Mouse (Mus musculus): Measurements from ENCODE around the gene Gm9376. TPM values are rescaled to one million over a fixed set of nuclear protein-coding genes. Genes with fewer than 3 reads are reported as not detected.
A peak's percentile ranks its signal among the peaks of the same experiment; 100 is the strongest.

Gene Gm9376
- polyA plus RNA-seq, 1 experiment from 2014 or later = not detected

GRCm38 (mm10) chr14:118235361-118235972, 31.3 kb upstream of the Gm9376 start:
- H3K27ac ChIP-seq (ENCODE audit: low read depth, low read length) = peak overlapping the region; percentile 82
- peaks cover 9% of the 10 kb centered on the region for H3K27me3 ChIP-seq (replicated peaks; ENCODE audit: control insufficient read depth, insufficient read depth, low read length)
- H3K4me2 ChIP-seq (ENCODE audit: low read length) = peak overlapping the region; percentile 87
- no peaks in the 10 kb centered on the region for H3K9me3 ChIP-seq (replicated peaks; ENCODE audit: control insufficient read depth, low read length)
- H3K4me1 ChIP-seq (ENCODE audit: control insufficient read depth, insufficient read depth, low read length) = peaks cover 3% of the 10 kb centered on the region; the same call in 1 of the 2 replicates
- under 1% methylated on average over 62 of the region's 62 CpGs for WGBS
- H3K4me3 ChIP-seq (ENCODE audit: low read depth, low read length) = peak overlapping the region; percentile 68
- no peaks in the 10 kb centered on the region for H3K36me3 ChIP-seq (ENCODE audit: control insufficient read depth, insufficient read depth, low read length)
- ATAC-seq (no peak), DNase-seq (ENCODE audit: low spot score) (peak; percentile 46)
- H3K9ac ChIP-seq (ENCODE audit: low read length) = peak overlapping the region; percentile 89

DNA sequence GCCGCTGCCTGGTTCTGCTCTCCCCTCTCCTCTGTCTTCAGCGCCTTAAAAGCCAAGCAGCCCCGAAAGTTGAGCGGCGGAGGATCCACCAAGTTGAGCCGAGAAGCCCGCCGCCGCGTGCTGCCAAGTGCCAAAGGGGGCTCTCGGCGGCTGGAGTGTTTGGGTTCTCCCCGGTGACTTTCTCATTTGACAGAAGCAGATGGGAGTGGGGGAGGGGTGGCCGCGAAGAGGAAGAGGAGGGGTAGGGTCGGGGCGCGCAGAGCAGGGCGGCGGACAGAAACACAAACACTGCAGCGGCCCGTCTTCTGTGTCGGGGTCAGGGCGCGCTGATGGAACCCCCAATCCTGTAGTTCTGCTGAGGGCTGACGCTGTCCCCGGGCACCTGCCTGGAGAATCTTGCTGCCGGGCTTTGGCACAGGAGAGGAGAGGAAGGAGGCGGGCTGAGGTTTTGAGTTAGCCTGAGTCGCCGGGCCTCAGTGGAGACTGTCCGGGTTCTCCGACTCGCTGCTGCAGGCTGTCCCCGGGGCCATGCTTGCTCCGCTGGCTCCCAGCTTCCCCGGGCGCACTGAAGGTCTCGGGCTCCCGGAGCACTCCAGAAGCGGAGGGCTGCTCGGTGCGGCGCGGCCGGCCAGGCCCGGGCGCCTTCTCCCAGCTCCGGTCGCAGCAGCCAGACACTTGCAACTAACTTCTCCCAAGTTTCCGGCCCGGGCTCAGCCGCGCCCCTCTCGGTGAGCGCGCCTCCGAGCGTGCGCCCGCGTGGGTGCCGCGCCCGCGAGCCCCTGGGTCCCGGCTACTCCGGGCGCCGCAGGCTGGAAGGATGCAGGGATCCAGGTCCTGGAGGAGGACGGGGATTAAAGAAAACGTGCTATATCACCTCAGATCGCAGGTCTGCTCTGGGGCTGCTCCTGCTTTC, 30.5 kb upstream of the Gm9376 start:
- ATAC-seq = peak; percentile 46
- Histone ChIP-seq H3K9ac (ENCODE audit: low read length) (peak overlapping the region; percentile 89), H3K4me1 (ENCODE audit: control insufficient read depth, insufficient read depth, low read length) (peaks cover 3% of the 10 kb centered on the region; the same call in 1 of the 2 replicates), H3K36me3 (ENCODE audit: control insufficient read depth, insufficient read depth, low read length) (no peaks in the 10 kb centered on the region), H3K4me3 (ENCODE audit: low read depth, low read length) (peak overlapping the region; percentile 68), H3K4me2 (ENCODE audit: low read length) (peak overlapping the region; percentile 87), H3K27me3 (replicated peaks; ENCODE audit: control insufficient read depth, insufficient read depth, low read length) (peaks cover 9% of the 10 kb centered on the region), H3K9me3 (replicated peaks; ENCODE audit: control insufficient read depth, low read length) (no peaks in the 10 kb centered on the region), H3K27ac (ENCODE audit: low read depth, low read length) (peak overlapping the region; percentile 82)
- WGBS = under 1% methylated on average over 73 of the region's 73 CpGs
- DNase-seq (ENCODE audit: low spot score) = peak; percentile 69

DNA sequence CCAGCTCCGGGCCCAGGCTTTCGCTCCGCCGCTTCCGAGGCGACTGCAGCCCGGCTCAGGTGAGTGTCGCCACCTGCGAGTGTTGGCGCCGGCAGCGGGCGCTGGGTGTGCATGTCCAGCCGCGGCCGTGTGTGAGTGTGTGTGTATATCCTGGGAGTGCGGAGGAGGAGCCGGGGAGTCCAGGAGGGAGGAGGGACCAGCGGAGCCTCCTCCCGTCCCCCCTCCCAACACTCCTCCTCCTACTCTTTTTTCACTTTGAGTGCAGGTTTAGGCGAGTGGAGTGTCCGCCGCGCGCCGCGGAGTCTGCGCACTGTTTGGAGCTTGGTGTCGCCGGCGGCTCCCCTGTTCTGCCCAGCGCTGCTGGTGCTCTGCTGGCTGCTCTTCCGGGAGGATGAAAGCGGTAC, 29.9 kb upstream of the Gm9376 start, which contains the start of gene Sox21:
TSS of gene Sox21 (minus strand) at position 145 of the 404 bp plus-strand sequence.
- H3K9me3 ChIP-seq (replicated peaks; ENCODE audit: control insufficient read depth, low read length) = no peaks in the 10 kb centered on the region
- peak within 1 kb of the TSS; percentile 82 for H3K27ac ChIP-seq (ENCODE audit: low read depth, low read length)
- peaks cover 3% of the 10 kb centered on the region; the same call in 1 of the 2 replicates for H3K4me1 ChIP-seq (ENCODE audit: control insufficient read depth, insufficient read depth, low read length)
- no peaks in the 10 kb centered on the region for H3K36me3 ChIP-seq (ENCODE audit: control insufficient read depth, insufficient read depth, low read length)
- H3K9ac ChIP-seq (ENCODE audit: low read length) = peak within 1 kb of the TSS; percentile 89
- under 1% methylated on average over 33 of the region's 34 CpGs for WGBS
- H3K27me3 ChIP-seq (replicated peaks; ENCODE audit: control insufficient read depth, insufficient read depth, low read length) = peaks cover 9% of the 10 kb centered on the region
- peak; percentile 88 for DNase-seq (ENCODE audit: low spot score)
- H3K4me3 ChIP-seq (ENCODE audit: low read depth, low read length) = peak within 1 kb of the TSS; percentile 68
- H3K4me2 ChIP-seq (ENCODE audit: low read length) = peak within 1 kb of the TSS; percentile 87
- ATAC-seq = peak; percentile 81

DNA sequence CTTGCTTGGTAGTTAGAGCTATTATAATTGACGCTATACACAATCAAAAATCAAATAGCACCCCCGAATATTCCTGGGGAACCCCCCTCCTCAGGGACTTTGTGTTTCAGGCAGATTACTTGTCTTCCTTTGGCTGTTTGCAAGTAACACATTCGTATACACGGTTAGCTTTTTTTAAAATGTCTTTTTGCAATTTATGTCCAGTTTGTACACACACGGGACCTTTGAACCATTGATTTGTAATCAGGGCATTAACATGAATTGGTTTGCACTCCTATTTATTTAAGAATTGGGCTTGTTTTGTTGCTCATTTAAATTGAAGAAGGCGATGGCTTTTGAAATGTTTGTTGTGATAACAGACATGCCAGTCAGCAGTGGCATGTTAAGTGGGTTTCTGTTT, 29.0 kb upstream of the Gm9376 start:
- Histone ChIP-seq H3K4me3 (ENCODE audit: low read depth, low read length) (peak overlapping the region; percentile 68), H3K36me3 (ENCODE audit: control insufficient read depth, insufficient read depth, low read length) (no peaks in the 10 kb centered on the region), H3K27me3 (replicated peaks; ENCODE audit: control insufficient read depth, insufficient read depth, low read length) (peaks cover 9% of the 10 kb centered on the region), H3K27ac (ENCODE audit: low read depth, low read length) (no peak overlapping the region), H3K9ac (ENCODE audit: low read length) (no peak overlapping the region), H3K4me1 (ENCODE audit: control insufficient read depth, insufficient read depth, low read length) (peaks cover 3% of the 10 kb centered on the region; the same call in 1 of the 2 replicates), H3K4me2 (ENCODE audit: low read length) (peak overlapping the region; percentile 87), H3K9me3 (replicated peaks; ENCODE audit: control insufficient read depth, low read length) (no peaks in the 10 kb centered on the region; the same call in 1 of the 2 replicates)
- peak; percentile 27 for DNase-seq (ENCODE audit: low spot score)
- 8% methylated on average over 6 of the region's 6 CpGs for WGBS
- ATAC-seq = no peak

- Histone ChIP-seq H3K4me2 (ENCODE audit: low read length) (no peak overlapping the region), H3K4me1 (ENCODE audit: control insufficient read depth, insufficient read depth, low read length) (peaks cover 3% of the 10 kb centered on the region; the same call in 1 of the 2 replicates), H3K27ac (ENCODE audit: low read depth, low read length) (no peak overlapping the region), H3K36me3 (ENCODE audit: control insufficient read depth, insufficient read depth, low read length) (no peaks in the 10 kb centered on the region), H3K4me3 (ENCODE audit: low read depth, low read length) (no peak overlapping the region), H3K27me3 (replicated peaks; ENCODE audit: control insufficient read depth, insufficient read depth, low read length) (peaks cover 9% of the 10 kb centered on the region), H3K9me3 (replicated peaks; ENCODE audit: control insufficient read depth, low read length) (peaks cover 9% of the 10 kb centered on the region), H3K9ac (ENCODE audit: low read length) (no peak overlapping the region)
- DNase-seq (ENCODE audit: low spot score) (peak; percentile 16), ATAC-seq (no peak)
- WGBS = 19% methylated on average over 8 of the region's 8 CpGs
These were observed 27.4 kb upstream of the Gm9376 start for GRCm38 (mm10) chr14:118239351-118239750.

GRCm38 (mm10) chr14:118241416-118241815, 25.3 kb upstream of the Gm9376 start:
- DNase-seq (ENCODE audit: low spot score) (no peak), ATAC-seq (no peak)
- 90% methylated on average over 2 of the region's 2 CpGs for WGBS
- Histone ChIP-seq H3K4me3 (ENCODE audit: low read depth, low read length) (no peak overlapping the region), H3K36me3 (ENCODE audit: control insufficient read depth, insufficient read depth, low read length) (no peaks in the 10 kb centered on the region), H3K27ac (ENCODE audit: low read depth, low read length) (no peak overlapping the region), H3K27me3 (replicated peaks; ENCODE audit: control insufficient read depth, insufficient read depth, low read length) (peaks cover 9% of the 10 kb centered on the region), H3K4me2 (ENCODE audit: low read length) (no peak overlapping the region), H3K4me1 (ENCODE audit: control insufficient read depth, insufficient read depth, low read length) (peaks cover 3% of the 10 kb centered on the region; the same call in 1 of the 2 replicates), H3K9me3 (replicated peaks; ENCODE audit: control insufficient read depth, low read length) (peaks cover 9% of the 10 kb centered on the region), H3K9ac (ENCODE audit: low read length) (no peak overlapping the region)

- no peak overlapping the region for H3K9ac ChIP-seq (ENCODE audit: low read length)
- no peak overlapping the region for H3K4me2 ChIP-seq (ENCODE audit: low read length)
- WGBS = 88% methylated on average over 6 of the region's 6 CpGs
- H3K4me3 ChIP-seq (ENCODE audit: low read depth, low read length) = no peak overlapping the region
- H3K27ac ChIP-seq (ENCODE audit: low read depth, low read length) = no peak overlapping the region
- no peaks in the 10 kb centered on the region for H3K9me3 ChIP-seq (replicated peaks; ENCODE audit: control insufficient read depth, low read length)
- no peaks in the 10 kb centered on the region for H3K27me3 ChIP-seq (replicated peaks; ENCODE audit: control insufficient read depth, insufficient read depth, low read length)
- no peaks in the 10 kb centered on the region for H3K4me1 ChIP-seq (ENCODE audit: control insufficient read depth, insufficient read depth, low read length)
- DNase-seq (ENCODE audit: low spot score) (no peak), ATAC-seq (no peak)
- no peaks in the 10 kb centered on the region for H3K36me3 ChIP-seq (ENCODE audit: control insufficient read depth, insufficient read depth, low read length)
These were observed 13.4 kb upstream of the Gm9376 start for GRCm38 (mm10) chr14:118253381-118253780.

- Histone ChIP-seq H3K4me3 (ENCODE audit: low read depth, low read length) (no peak overlapping the region), H3K9ac (ENCODE audit: low read length) (no peak overlapping the region), H3K4me1 (ENCODE audit: control insufficient read depth, insufficient read depth, low read length) (no peaks in the 10 kb centered on the region), H3K9me3 (replicated peaks; ENCODE audit: control insufficient read depth, low read length) (no peaks in the 10 kb centered on the region), H3K4me2 (ENCODE audit: low read length) (no peak overlapping the region), H3K27me3 (replicated peaks; ENCODE audit: control insufficient read depth, insufficient read depth, low read length) (no peaks in the 10 kb centered on the region), H3K27ac (ENCODE audit: low read depth, low read length) (no peak overlapping the region), H3K36me3 (ENCODE audit: control insufficient read depth, insufficient read depth, low read length) (no peaks in the 10 kb centered on the region)
- no peak for DNase-seq (ENCODE audit: low spot score)
- no peak for ATAC-seq
- 87% methylated on average over 4 of the region's 4 CpGs for WGBS
These were observed 2.1 kb downstream of the Gm9376 start for GRCm38 (mm10) chr14:118268849-118269248.

All from forebrain, embryonic 14.5 days (tissue).